In genomic region chr19:6950613-6951153, GRCm38 (mm10) we compare ENCODE assay signal across 8 mouse cellular contexts. TPM values are rescaled to one million over a fixed set of nuclear protein-coding genes. Genes with fewer than 3 reads are reported as not detected.
DNase-seq lines count a peak whose midpoint lies in the region; ATAC-seq and TF ChIP-seq lines count a peak whose summit lies in the region.

No protein-coding gene starts in this region.

- no peaks in the 10 kb centered on the region for H3K27me3 ChIP-seq in testis, adult 2 months (ENCODE audit: control insufficient read depth, insufficient read depth, low read length)
- H3K27me3 ChIP-seq in liver, adult 2 months (ENCODE audit: control insufficient read depth, insufficient read depth, low read length): no peaks in the 10 kb centered on the region
- H3K27me3 ChIP-seq in midbrain, embryonic 16.5 days (ENCODE audit: control insufficient read depth, insufficient read depth, low read depth, low read length): no peaks in the 10 kb centered on the region

- TF ChIP-seq POLR2A in testis, adult 2 months (IDR thresholded peaks at IDR 0.05; ENCODE audit: control insufficient read depth, low read depth, low read length): peak; percentile 37; the same call in 1 of the 2 replicates
- TF ChIP-seq POLR2A in liver, adult 2 months (IDR thresholded peaks at IDR 0.05; ENCODE audit: extremely low read depth, insufficient read depth, low read length): 0 out of 2 replicates have a peak, but pooled peaks have one; percentile 46

- peak overlapping the region; percentile 74 for H3K9ac ChIP-seq in liver, adult 2 months (ENCODE audit: low read depth, low read length)
- peak overlapping the region; percentile 70 for H3K9ac ChIP-seq in midbrain, embryonic 16.5 days (ENCODE audit: low read depth, low read length)

- WGBS in liver, adult 2 months: under 1% methylated on average over 28 of the region's 28 CpGs
- under 1% methylated on average over 28 of the region's 28 CpGs for WGBS in midbrain, embryonic 16.5 days

- H3K79me2 ChIP-seq in liver, adult 2 months (ENCODE audit: control insufficient read depth, insufficient read depth, low read length): no peaks in the 10 kb centered on the region

- DNase-seq in testis, postnatal 10 days (ENCODE audit: low spot score): no peak
- peak; percentile 59 to 72 for DNase-seq in cerebellum, postnatal 14 days
- peak; percentile 63 for DNase-seq in heart, adult 8-10 months (ENCODE audit: low spot score)
- DNase-seq in kidney, adult 8-10 months: peak; percentile 53 to 68
- DNase-seq in liver, adult 2 months (ENCODE audit: extremely low read depth, low read depth, low spot score): peak; percentile 72
- peak; percentile 55 for DNase-seq in thymus, postnatal 14 days

- H3K4me2 ChIP-seq in midbrain, embryonic 16.5 days (ENCODE audit: low read length): peak overlapping the region; percentile 82

- H3K27ac ChIP-seq in testis, adult 2 months (ENCODE audit: control insufficient read depth, insufficient read depth, low read depth, low read length): peak overlapping the region; percentile 79
- H3K27ac ChIP-seq in liver, adult 2 months (replicated peaks; ENCODE audit: insufficient read depth, low read depth, low read length): peak overlapping the region; percentile 77
- H3K27ac ChIP-seq in midbrain, embryonic 16.5 days (ENCODE audit: low read length): peak overlapping the region; percentile 93

- TF ChIP-seq CTCF in testis, adult 2 months (IDR thresholded peaks at IDR 0.05; ENCODE audit: control insufficient read depth, insufficient read depth, insufficient replicate concordance, low read depth, low read length): no peak
- TF ChIP-seq CTCF in liver, adult 2 months (IDR thresholded peaks at IDR 0.05; ENCODE audit: low read depth, low read length): no peak

- peak overlapping the region; percentile 87 for H3K4me3 ChIP-seq in testis, adult 2 months (ENCODE audit: control insufficient read depth, low read depth, low read length)
- H3K4me3 ChIP-seq in liver, adult 2 months (ENCODE audit: insufficient read depth, low read depth, low read length): peak overlapping the region; percentile 72
- peak overlapping the region; percentile 61 for H3K4me3 ChIP-seq in midbrain, embryonic 16.5 days (ENCODE audit: low read depth, low read length)

- ATAC-seq in midbrain, embryonic 16.5 days: peak; percentile 69

- H3K36me3 ChIP-seq in testis, adult 2 months (ENCODE audit: control insufficient read depth, insufficient read depth, low read length): no peaks in the 10 kb centered on the region; the same call in 1 of the 2 replicates
- no peaks in the 10 kb centered on the region for H3K36me3 ChIP-seq in liver, adult 2 months (ENCODE audit: control insufficient read depth, insufficient read depth, low read length)
- H3K36me3 ChIP-seq in midbrain, embryonic 16.5 days (ENCODE audit: control insufficient read depth, insufficient read depth, low read length): no peaks in the 10 kb centered on the region

- peaks cover 18% of the 10 kb centered on the region for H3K4me1 ChIP-seq in testis, adult 2 months (ENCODE audit: control insufficient read depth, insufficient read depth, low read length)
- H3K4me1 ChIP-seq in liver, adult 2 months (ENCODE audit: control insufficient read depth, insufficient read depth, low read length): peaks cover 11% of the 10 kb centered on the region
- peaks cover 17% of the 10 kb centered on the region for H3K4me1 ChIP-seq in midbrain, embryonic 16.5 days (ENCODE audit: control insufficient read depth, insufficient read depth, low read length)

- H3K9me3 ChIP-seq in midbrain, embryonic 16.5 days (replicated peaks; ENCODE audit: control insufficient read depth, low read length, poor library complexity, severe bottlenecking): no peaks in the 10 kb centered on the region

RNA-seq across cellular contexts. Expression of gene Gpr137, which starts 8.4 kb away (rescaled TPM):
- polyA plus RNA-seq in testis, adult 2 months (2012; rRNA removed): 205 and 212 TPM in 2 replicates
- total RNA-seq in heart, adult 8-10 months (2022): 10 to 100 TPM; 33.4 to 37.4 (median 35.7) TPM
- 12.3 and 14.0 TPM in 2 replicates for total RNA-seq in liver, adult 2 months (2014; rRNA removed)
- polyA plus RNA-seq in liver, adult 2 months (2012; rRNA removed): 52.6 and 61.1 TPM in 2 replicates
- 68.8 and 69.7 TPM in 2 replicates for polyA plus RNA-seq in midbrain, embryonic 16.5 days (2015; fragmentation: Nextera tagmentation; extraction: Ambion mirVana)

RNA-seq across cellular contexts. Expression of gene Bad, which starts 9.0 kb away (rescaled TPM):
- polyA plus RNA-seq in testis, adult 2 months (2012; rRNA removed): 78.8 and 91.6 TPM in 2 replicates
- total RNA-seq in heart, adult 8-10 months (2022): 10 to 100 TPM; 19.5 to 23.8 (median 21.3) TPM
- 26.2 and 28.1 TPM in 2 replicates for total RNA-seq in liver, adult 2 months (2014; rRNA removed)
- polyA plus RNA-seq in liver, adult 2 months (2012; rRNA removed): 38.7 and 40.3 TPM in 2 replicates
- 84.7 and 92.5 TPM in 2 replicates for polyA plus RNA-seq in midbrain, embryonic 16.5 days (2015; fragmentation: Nextera tagmentation; extraction: Ambion mirVana)

RNA-seq across cellular contexts. Expression of gene Kcnk4, which starts 16.4 kb away (rescaled TPM):
- polyA plus RNA-seq in testis, adult 2 months (2012; rRNA removed): 1.3 and 1.5 TPM in 2 replicates
- total RNA-seq in heart, adult 8-10 months (2022): not detected
- 0.07 TPM in 1 of 2 replicates, not detected in the other for total RNA-seq in liver, adult 2 months (2014; rRNA removed)
- polyA plus RNA-seq in liver, adult 2 months (2012; rRNA removed): 0.05 TPM in 1 of 2 replicates, not detected in the other
- polyA plus RNA-seq in midbrain, embryonic 16.5 days (2015; fragmentation: Nextera tagmentation; extraction: Ambion mirVana): 7.7 and 11.7 TPM in 2 replicates

RNA-seq across cellular contexts. Expression of gene Ppp1r14b, which starts 24.1 kb away (rescaled TPM):
- 139 and 154 TPM in 2 replicates for polyA plus RNA-seq in testis, adult 2 months (2012; rRNA removed)
- 100 to 1,000 TPM in 1 of 4 experiments, 10 to 100 TPM in 3; 75.4 to 112 (median 91.3) TPM for total RNA-seq in heart, adult 8-10 months (2022)
- 14.0 and 24.0 TPM in 2 replicates for total RNA-seq in liver, adult 2 months (2014; rRNA removed)
- polyA plus RNA-seq in liver, adult 2 months (2012; rRNA removed): 34.5 and 38.2 TPM in 2 replicates
- 111 and 136 TPM in 2 replicates for polyA plus RNA-seq in midbrain, embryonic 16.5 days (2015; fragmentation: Nextera tagmentation; extraction: Ambion mirVana)

RNA-seq across cellular contexts. Expression of gene Catsperz, which starts 25.5 kb away (rescaled TPM):
- 1,294 and 1,426 TPM in 2 replicates for polyA plus RNA-seq in testis, adult 2 months (2012; rRNA removed)
- total RNA-seq in heart, adult 8-10 months (2022): not detected
- total RNA-seq in liver, adult 2 months (2014; rRNA removed): not detected in 2 replicates
- not detected in 2 replicates for polyA plus RNA-seq in liver, adult 2 months (2012; rRNA removed)
- 0.85 and 1.9 TPM in 2 replicates for polyA plus RNA-seq in midbrain, embryonic 16.5 days (2015; fragmentation: Nextera tagmentation; extraction: Ambion mirVana)
